Mouse (Mus musculus): Measurements from ENCODE around the gene Ift88.

- no peak for TF ChIP-seq CTCF (IDR thresholded peaks at IDR 0.05; ENCODE audit: low read depth)
- TF ChIP-seq EP300 (IDR thresholded peaks at IDR 0.05; ENCODE audit: low read depth): no peak
Observed at GRCm38 (mm10) chr14:57376016-57376415, 47.8 kb upstream of the Ift88 start.
